Mouse (Mus musculus): Measurements from ENCODE around the gene Kdf1. TPM values are rescaled to one million over a fixed set of nuclear protein-coding genes. Genes with fewer than 3 reads are reported as not detected.

Kdf1 gene
- total and polyA plus RNA-seq, 3 experiments, result not detected

DNA sequence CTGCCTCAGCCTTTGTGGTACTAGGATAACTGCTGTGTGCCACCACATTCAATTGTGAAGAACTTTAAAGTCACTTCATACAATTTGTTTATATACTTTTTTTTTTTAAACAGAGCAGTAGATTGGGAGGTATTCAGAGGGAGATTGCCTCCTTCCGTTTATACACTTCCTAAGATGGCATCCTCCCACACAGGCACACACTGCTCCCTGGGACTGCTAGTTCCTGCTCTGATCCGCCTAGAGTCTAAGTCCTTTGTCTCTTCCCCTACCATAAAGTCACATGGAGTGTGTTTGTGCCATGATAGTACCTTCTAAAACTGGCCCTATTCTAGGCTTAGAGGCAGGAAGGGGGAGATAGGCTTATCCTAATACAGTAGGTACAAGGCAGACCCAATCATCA is 2.7 kb downstream of the Kdf1 start:
- Histone ChIP-seq H3K4me3 (ENCODE audit: low read depth, low read length) (no peak overlapping the region), H3K36me3 (replicated peaks) (no peaks in the 10 kb centered on the region), H3K27me3 (ENCODE audit: insufficient read depth, low read length) (peaks cover 25% of the 10 kb centered on the region), H3K4me1 (ENCODE audit: insufficient read depth, low read depth, low read length) (no peaks in the 10 kb centered on the region), H3K9me3 (replicated peaks) (no peaks in the 10 kb centered on the region)
- ATAC-seq (ENCODE audit: extremely low read depth, insufficient number of reproducible peaks, low FRiP score, poor library complexity, severe bottlenecking) (no peak), DNase-seq (ENCODE audit: low spot score) (no peak)
- TF ChIP-seq GATA2 (IDR thresholded peaks at IDR 0.05; ENCODE audit: borderline replicate concordance, low read depth, low read length) (no peak), TAL1 (conservative IDR thresholded peaks at IDR 0.05; ENCODE audit: low read depth, low read length) (no peak), GATA1 (IDR thresholded peaks at IDR 0.05; ENCODE audit: borderline replicate concordance, low read length) (no peak), CTCF (IDR thresholded peaks at IDR 0.05; ENCODE audit: low read depth, low read length) (no peak), POLR2AphosphoS5 (IDR thresholded peaks at IDR 0.05; ENCODE audit: insufficient replicate concordance, low read depth, low read length) (no peak)

DNA sequence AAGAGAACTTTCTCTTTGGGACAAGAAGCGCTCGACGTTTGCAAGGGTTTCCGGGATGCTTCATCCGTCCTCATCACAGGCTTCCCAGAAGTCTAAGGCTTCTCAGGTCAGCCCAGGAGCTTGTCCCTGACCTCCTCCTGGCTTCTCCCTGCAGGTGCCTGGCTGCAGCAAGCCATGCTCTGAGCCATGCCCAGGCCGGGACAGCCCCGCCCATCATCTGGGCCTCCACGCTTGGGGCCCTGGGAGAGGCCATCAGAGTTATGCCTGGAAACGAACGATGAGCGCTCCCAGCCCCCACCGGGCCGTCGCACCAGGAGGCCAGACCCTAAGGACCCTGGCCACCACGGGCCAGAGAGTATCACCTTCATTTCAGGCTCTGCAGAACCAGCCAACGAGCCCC is 9.0 kb downstream of the Kdf1 start:
- Histone ChIP-seq H3K4me3 (ENCODE audit: low read depth, low read length) (no peak overlapping the region; the same call in 1 of the 2 replicates), H3K9me3 (replicated peaks) (no peaks in the 10 kb centered on the region), H3K4me1 (ENCODE audit: insufficient read depth, low read depth, low read length) (peaks cover 12% of the 10 kb centered on the region), H3K36me3 (replicated peaks) (peaks cover 50% of the 10 kb centered on the region), H3K27me3 (ENCODE audit: insufficient read depth, low read length) (peaks cover 5% of the 10 kb centered on the region)
- ATAC-seq (ENCODE audit: extremely low read depth, insufficient number of reproducible peaks, low FRiP score, poor library complexity, severe bottlenecking), result no peak
- no peak for TF ChIP-seq GATA2 (IDR thresholded peaks at IDR 0.05; ENCODE audit: borderline replicate concordance, low read depth, low read length)
- TF ChIP-seq GATA1 (IDR thresholded peaks at IDR 0.05; ENCODE audit: borderline replicate concordance, low read length), result no peak
- no peak for TF ChIP-seq CTCF (IDR thresholded peaks at IDR 0.05; ENCODE audit: low read depth, low read length)
- no peak for TF ChIP-seq POLR2AphosphoS5 (IDR thresholded peaks at IDR 0.05; ENCODE audit: insufficient replicate concordance, low read depth, low read length)
- no peak for DNase-seq (ENCODE audit: low spot score)

DNA sequence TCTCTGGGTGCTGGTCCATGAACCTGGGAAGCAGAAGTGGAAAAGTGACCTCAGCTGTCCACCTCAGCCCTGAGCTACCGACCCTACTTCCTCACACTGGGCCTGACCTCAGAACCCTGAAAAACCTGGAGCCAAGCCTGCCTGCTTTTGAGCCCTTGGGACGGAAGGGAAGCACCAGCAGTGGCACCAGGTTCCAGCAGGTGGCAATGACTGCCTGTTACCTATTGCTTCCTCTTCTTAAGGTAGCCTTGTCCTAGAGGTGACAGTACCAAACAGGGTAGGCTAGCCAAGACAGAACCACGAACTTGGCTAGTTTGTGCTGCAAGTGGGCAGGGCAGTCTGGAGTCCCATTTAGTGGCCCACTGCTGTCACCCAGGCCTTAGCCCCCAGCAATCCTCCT is 14.0 kb downstream of the Kdf1 start:
- TF ChIP-seq GATA1 (IDR thresholded peaks at IDR 0.05; ENCODE audit: borderline replicate concordance, low read length) (no peak), CTCF (IDR thresholded peaks at IDR 0.05; ENCODE audit: low read depth, low read length) (no peak)
- Histone ChIP-seq H3K36me3 (replicated peaks) (peaks cover 98% of the 10 kb centered on the region), H3K4me3 (ENCODE audit: low read depth, low read length) (no peak overlapping the region), H3K9me3 (replicated peaks) (no peaks in the 10 kb centered on the region), H3K27me3 (ENCODE audit: insufficient read depth, low read length) (no peaks in the 10 kb centered on the region), H3K4me1 (ENCODE audit: insufficient read depth, low read depth, low read length) (peaks cover 19% of the 10 kb centered on the region)
- DNase-seq (ENCODE audit: low spot score) (no peak), ATAC-seq (ENCODE audit: extremely low read depth, insufficient number of reproducible peaks, low FRiP score, poor library complexity, severe bottlenecking) (no peak)

DNA sequence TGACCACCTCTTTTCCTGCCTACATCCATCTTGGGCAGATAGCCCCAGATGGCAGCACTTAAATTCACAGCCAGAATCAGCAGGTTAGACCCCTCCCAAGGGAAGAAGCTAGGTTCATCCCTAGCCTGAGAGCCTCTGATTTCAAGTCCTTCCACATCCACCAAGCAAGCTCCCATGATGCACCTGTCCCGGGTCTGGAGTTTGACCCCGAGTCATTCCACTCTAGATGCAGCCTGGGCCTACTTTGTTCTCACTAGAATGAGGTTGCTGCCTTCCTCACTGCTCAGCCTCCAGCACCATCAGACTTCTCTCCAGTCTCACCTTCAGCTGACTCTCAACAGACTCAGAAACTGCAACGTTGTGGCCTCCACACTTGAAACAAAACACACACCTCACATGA is 17.3 kb downstream of the Kdf1 start:
- ATAC-seq (ENCODE audit: extremely low read depth, insufficient number of reproducible peaks, low FRiP score, poor library complexity, severe bottlenecking) (no peak), DNase-seq (ENCODE audit: low spot score) (no peak)
- Histone ChIP-seq H3K4me3 (ENCODE audit: low read depth, low read length) (no peak overlapping the region), H3K27me3 (ENCODE audit: insufficient read depth, low read length) (no peaks in the 10 kb centered on the region), H3K9me3 (replicated peaks) (no peaks in the 10 kb centered on the region), H3K4me1 (ENCODE audit: insufficient read depth, low read depth, low read length) (peaks cover 27% of the 10 kb centered on the region), H3K36me3 (replicated peaks) (peaks cover 100% of the 10 kb centered on the region)
- no peak for TF ChIP-seq CTCF (IDR thresholded peaks at IDR 0.05; ENCODE audit: low read depth, low read length)

DNA sequence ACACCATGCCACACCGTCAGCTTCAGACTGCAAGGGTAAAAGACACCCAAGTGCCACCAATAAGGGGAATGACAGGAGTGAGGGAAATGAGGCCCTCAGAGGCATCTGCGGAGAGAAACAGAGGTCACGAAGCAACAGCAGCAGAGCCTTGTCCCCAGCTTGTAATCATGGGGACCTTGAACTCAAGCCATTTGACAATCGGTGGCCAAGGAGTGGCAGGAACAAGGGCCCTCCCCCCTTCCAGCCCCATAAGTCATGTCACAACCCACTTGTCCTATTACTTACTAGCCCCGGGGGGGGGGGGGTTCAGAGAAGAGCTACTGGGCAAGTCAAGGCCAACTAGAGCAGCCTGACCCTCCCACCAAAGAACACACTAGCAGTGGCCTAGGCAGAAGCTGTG is 17.9 kb downstream of the Kdf1 start:
- ATAC-seq (ENCODE audit: extremely low read depth, insufficient number of reproducible peaks, low FRiP score, poor library complexity, severe bottlenecking), result no peak

DNA sequence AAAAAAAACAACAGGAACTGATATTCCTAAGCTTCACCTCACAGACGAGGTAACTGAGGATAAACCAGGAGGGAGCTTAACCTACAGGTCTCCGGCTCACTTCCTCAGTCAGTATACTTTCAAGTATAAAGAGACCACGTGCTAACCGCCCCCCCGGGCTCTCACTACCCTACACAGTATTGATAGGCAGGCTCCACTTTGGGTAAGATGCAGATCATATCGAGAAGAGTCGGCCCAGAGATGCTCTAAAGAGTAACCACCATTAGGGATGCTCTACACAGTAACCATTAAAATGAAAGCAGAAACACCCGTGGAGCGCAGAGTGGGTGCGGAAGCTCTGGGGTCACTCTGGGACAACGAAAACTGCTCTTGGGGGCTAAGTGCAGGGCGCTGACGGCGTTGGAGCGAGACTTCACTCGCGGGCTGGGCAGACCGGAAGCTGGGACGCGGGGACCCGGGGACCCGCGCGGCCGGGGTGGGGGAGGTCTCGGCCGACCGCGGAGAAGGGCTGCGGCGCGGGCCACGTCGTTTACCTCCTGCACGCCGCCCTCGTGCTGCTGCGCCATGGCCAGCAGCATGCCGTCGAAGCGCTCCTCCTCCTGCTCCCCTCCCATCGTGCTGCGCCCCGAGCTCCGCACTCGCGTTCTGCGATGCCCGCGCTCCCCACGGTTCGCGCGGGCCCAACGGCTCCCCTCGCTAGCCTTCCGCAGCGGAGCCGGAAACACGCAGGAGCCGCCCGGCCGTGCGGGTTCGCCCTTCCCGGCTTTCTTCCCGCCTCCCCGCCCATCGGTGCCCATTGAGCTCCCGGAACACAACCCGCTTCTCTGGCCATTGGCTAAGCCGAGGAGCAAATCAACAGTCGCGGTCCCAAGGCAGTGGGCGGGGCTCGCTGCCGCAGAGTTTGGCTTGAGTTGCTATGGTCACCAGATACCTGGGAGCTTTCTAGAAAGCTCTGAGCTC is 26.8 kb downstream of the Kdf1 start, which contains the start of gene Nudc:
Gene Nudc, minus strand, starts transcription at position 725 of the 960 bp plus-strand sequence.
- Histone ChIP-seq H3K4me3 (ENCODE audit: low read depth, low read length) (peak within 1 kb of the TSS; percentile 99), H3K9me3 (replicated peaks) (0 out of 2 replicates have a peak, but pooled peaks cover 3% of the 10 kb centered on the region), H3K36me3 (replicated peaks) (peaks cover 39% of the 10 kb centered on the region), H3K4me1 (ENCODE audit: insufficient read depth, low read depth, low read length) (peaks cover 36% of the 10 kb centered on the region), H3K27me3 (ENCODE audit: insufficient read depth, low read length) (no peaks in the 10 kb centered on the region)
- TF ChIP-seq CTCF (IDR thresholded peaks at IDR 0.05; ENCODE audit: low read depth, low read length), result no peak
- TF ChIP-seq GATA2 (IDR thresholded peaks at IDR 0.05; ENCODE audit: borderline replicate concordance, low read depth, low read length), result no peak
- no peak for TF ChIP-seq POLR2AphosphoS5 (IDR thresholded peaks at IDR 0.05; ENCODE audit: insufficient replicate concordance, low read depth, low read length)
- no peak for TF ChIP-seq TAL1 (conservative IDR thresholded peaks at IDR 0.05; ENCODE audit: low read depth, low read length)
- TF ChIP-seq GATA1 (IDR thresholded peaks at IDR 0.05; ENCODE audit: borderline replicate concordance, low read length), result no peak
- peak; percentile 100 for DNase-seq (ENCODE audit: low spot score)
- peak; percentile 98 for ATAC-seq (ENCODE audit: extremely low read depth, insufficient number of reproducible peaks, low FRiP score, poor library complexity, severe bottlenecking)

More for the DNA sequence above, 17.9 kb downstream of the Kdf1 start:
- Histone ChIP-seq H3K4me3 (ENCODE audit: low read depth, low read length) (no peak overlapping the region), H3K36me3 (replicated peaks) (peaks cover 100% of the 10 kb centered on the region), H3K4me1 (ENCODE audit: insufficient read depth, low read depth, low read length) (peaks cover 33% of the 10 kb centered on the region), H3K27me3 (ENCODE audit: insufficient read depth, low read length) (no peaks in the 10 kb centered on the region), H3K9me3 (replicated peaks) (no peaks in the 10 kb centered on the region)
- TF ChIP-seq POLR2AphosphoS5 (IDR thresholded peaks at IDR 0.05; ENCODE audit: insufficient replicate concordance, low read depth, low read length) (no peak), GATA2 (IDR thresholded peaks at IDR 0.05; ENCODE audit: borderline replicate concordance, low read depth, low read length) (no peak), CTCF (IDR thresholded peaks at IDR 0.05; ENCODE audit: low read depth, low read length) (no peak), GATA1 (IDR thresholded peaks at IDR 0.05; ENCODE audit: borderline replicate concordance, low read length) (no peak), TAL1 (conservative IDR thresholded peaks at IDR 0.05; ENCODE audit: low read depth, low read length) (no peak)
- DNase-seq (ENCODE audit: low spot score), result no peak

Data from G1E (cell line).